35 mouse cellular contexts compared by ENCODE assay signal in the genomic region with DNA sequence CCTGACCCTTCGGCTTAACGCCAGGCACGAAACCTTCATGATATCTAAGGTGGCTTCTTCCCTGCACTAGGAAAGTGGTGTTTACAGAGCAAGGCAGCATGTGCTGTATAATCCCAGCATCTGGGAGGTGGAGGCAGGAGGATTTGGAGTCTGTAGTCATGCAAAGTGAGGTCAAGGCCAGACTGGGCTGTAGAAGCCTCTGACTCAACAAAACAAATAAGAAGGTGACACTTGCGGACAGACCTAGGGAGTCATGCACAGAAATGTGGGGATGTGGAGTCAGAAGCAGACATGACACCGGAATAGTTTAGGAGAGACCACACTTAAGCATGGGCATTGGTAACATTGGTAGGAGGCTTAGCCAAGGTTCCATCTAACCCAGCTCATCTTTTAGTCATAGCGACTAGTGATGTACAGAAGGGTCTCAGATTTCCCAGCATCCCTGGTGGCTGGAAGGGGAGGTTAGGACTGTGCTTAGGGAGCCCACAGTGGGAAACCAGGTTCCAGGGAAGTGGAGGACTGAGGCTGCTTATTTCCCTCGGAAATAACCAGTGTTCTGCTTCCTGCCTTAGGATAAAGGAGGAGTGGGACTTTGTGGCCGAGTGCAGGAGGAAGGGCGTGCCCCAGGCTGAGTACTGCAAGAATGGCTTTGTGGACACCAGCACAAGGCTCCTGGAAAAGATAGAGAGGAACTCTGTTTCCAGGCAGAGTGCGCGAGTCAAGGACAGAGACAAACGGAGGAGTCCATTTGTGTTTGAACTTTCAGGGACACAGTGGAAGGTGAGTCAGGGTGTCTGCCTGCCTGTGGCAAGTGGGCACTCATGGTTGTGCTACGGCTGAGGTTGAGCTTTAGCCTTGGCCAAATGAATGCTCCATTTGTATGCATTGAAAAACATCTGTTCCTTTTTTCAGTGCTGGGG. TPM values are rescaled to one million over a fixed set of nuclear protein-coding genes. Genes with fewer than 3 reads are reported as not detected.
A peak's percentile ranks its signal among the peaks of the same experiment; 100 is the strongest.
DNase-seq lines count a peak whose midpoint lies in the region; ATAC-seq and TF ChIP-seq lines count a peak whose summit lies in the region.
"Had no signal": no experiment of that assay in that cellular context is flagged by ENCODE, and none has a peak within 500 bp of the region (broad histone marks: within the 10 kb centered on the region; RNA-seq: fewer than 3 reads in every experiment).

No protein-coding gene starts in this region.

- no peak overlapping the region for H3K4me2 ChIP-seq in midbrain, embryonic 11.5 days
- H3K4me2 ChIP-seq: embryonic facial prominence, embryonic 13.5 days; forebrain, embryonic 12.5 days; heart, embryonic 15.5 days; hindbrain, embryonic 14.5 days; limb, embryonic 15.5 days; midbrain, embryonic 12.5 days; neural tube, embryonic 15.5 days; stomach, embryonic 15.5 days had no signal

- no peak overlapping the region for H3K4me3 ChIP-seq in heart, adult 2 months
- H3K4me3 ChIP-seq in midbrain, embryonic 11.5 days (ENCODE audit: low read depth, low read length) = no peak overlapping the region
- H3K4me3 ChIP-seq in midbrain, embryonic 10.5 days = no peak overlapping the region
- H3K4me3 ChIP-seq: embryonic facial prominence, embryonic 13.5 days; erythroblast, embryonic 14.5 days; forebrain, embryonic 12.5 days; heart, embryonic 15.5 days; left cerebral cortex, adult 2 months; limb, embryonic 15.5 days; midbrain, embryonic 12.5 days; neural tube, embryonic 15.5 days; stomach, embryonic 15.5 days had no signal

- no peak for TF ChIP-seq POLR2A in heart, adult 2 months (IDR thresholded peaks at IDR 0.05; ENCODE audit: insufficient read depth, low read depth, low read length)

- H3K27ac ChIP-seq in heart, adult 2 months = peak overlapping the region; percentile 24
- H3K27ac ChIP-seq in midbrain, embryonic 11.5 days (ENCODE audit: low read depth, low read length) = no peak overlapping the region
- H3K27ac ChIP-seq in midbrain, embryonic 10.5 days (replicated peaks) = no peak overlapping the region
- H3K27ac ChIP-seq: embryonic facial prominence, embryonic 13.5 days; forebrain, embryonic 12.5 days; heart, embryonic 15.5 days; hindbrain, embryonic 14.5 days; left cerebral cortex, adult 2 months; limb, embryonic 15.5 days; liver, embryonic 14.5 days; macrophage; midbrain, embryonic 12.5 days; neural tube, embryonic 15.5 days; stomach, embryonic 15.5 days had no signal

- TF ChIP-seq CTCF in heart, adult 2 months (IDR thresholded peaks at IDR 0.05) = no peak

- 66% methylated on average over 13 of the region's 13 CpGs for WGBS in heart, adult 2 months
- WGBS in midbrain, embryonic 11.5 days = 84% methylated on average over 13 of the region's 13 CpGs
- 88% methylated on average over 13 of the region's 13 CpGs for WGBS in midbrain, embryonic 10.5 days

- H3K79me2 ChIP-seq in heart, adult 2 months (replicated peaks; ENCODE audit: control insufficient read depth, insufficient read depth, low read length) = no peaks in the 10 kb centered on the region

- intact Hi-C loops in heart, adult 2 months (cut with DNase I) = no loop called here
- intact Hi-C loops in heart, postnatal 25 days (cut with DNase I) = no loop called here

- no peak for ATAC-seq in midbrain, embryonic 11.5 days (ENCODE audit: low FRiP score)
- ATAC-seq: inflammation-experienced regulatory T-cells, adult 6 months had no signal

- TF ChIP-seq EP300 in heart, adult 2 months (IDR thresholded peaks at IDR 0.05; ENCODE audit: insufficient read depth, low read depth, low read length) = 0 out of 2 replicates have a peak, but pooled peaks have one; percentile 6

- H3K9ac ChIP-seq in heart, adult 2 months (ENCODE audit: low read depth, low read length) = no peak overlapping the region
- H3K9ac ChIP-seq in midbrain, embryonic 11.5 days (ENCODE audit: low read length) = no peak overlapping the region
- H3K9ac ChIP-seq: embryonic facial prominence, embryonic 13.5 days; forebrain, embryonic 12.5 days; heart, embryonic 15.5 days; hindbrain, embryonic 14.5 days; limb, embryonic 15.5 days; liver, embryonic 14.5 days; midbrain, embryonic 12.5 days; neural tube, embryonic 15.5 days; stomach, embryonic 15.5 days had no signal

- DNase-seq in heart, adult 2 months = no peak
- no peak for DNase-seq in heart, postnatal 25 days (ENCODE audit: low spot score)
- DNase-seq in midbrain, embryonic 11.5 days (ENCODE audit: low spot score, missing footprints) = peak; percentile 64
- no peak for DNase-seq in midbrain, embryonic 10.5 days (ENCODE audit: low spot score)
- DNase-seq in adrenal gland, postnatal 10 days = peak; percentile 56
- no peak for DNase-seq in right cerebral cortex, adult 2 months (ENCODE audit: low spot score in 2 of 2)
- no peak for DNase-seq in testis, postnatal 14 days (ENCODE audit: low spot score)
- DNase-seq in frontal cortex, adult 2 months (ENCODE audit: extremely low spot score in 1 of 2, low spot score in 1 of 2) = no peak
- DNase-seq: cerebellum, adult 11-12 months; cerebellum, postnatal 25 days; embryo, embryonic 11 days; gastrocnemius, postnatal 10 days; heart, postnatal 4 days; kidney, adult 18-20 months; kidney, postnatal 4 days; layer of hippocampus, adult 9-11 months; right cerebral cortex, adult 18-20 months; thymus, adult 18-20 months; thymus, postnatal 36 days had no signal

- H3K36me3 ChIP-seq in heart, adult 2 months (ENCODE audit: control insufficient read depth, insufficient read depth, low read length) = peaks cover 5% of the 10 kb centered on the region; the same call in 1 of the 2 replicates
- H3K36me3 ChIP-seq in midbrain, embryonic 11.5 days (ENCODE audit: control insufficient read depth, insufficient read depth, low read length) = no peaks in the 10 kb centered on the region
- no peaks in the 10 kb centered on the region for H3K36me3 ChIP-seq in midbrain, embryonic 10.5 days
- H3K36me3 ChIP-seq: embryonic facial prominence, embryonic 13.5 days; forebrain, embryonic 12.5 days; limb, embryonic 15.5 days; midbrain, embryonic 12.5 days; neural tube, embryonic 15.5 days; stomach, embryonic 15.5 days had no signal

- no peaks in the 10 kb centered on the region for H3K9me3 ChIP-seq in midbrain, embryonic 11.5 days (ENCODE audit: control insufficient read depth, low read length)
- H3K9me3 ChIP-seq in midbrain, embryonic 10.5 days (replicated peaks) = no peaks in the 10 kb centered on the region
- H3K9me3 ChIP-seq: embryonic facial prominence, embryonic 13.5 days; forebrain, embryonic 12.5 days; heart, embryonic 15.5 days; limb, embryonic 15.5 days; midbrain, embryonic 12.5 days; neural tube, embryonic 15.5 days; stomach, embryonic 15.5 days had no signal

- peaks cover 5% of the 10 kb centered on the region for H3K4me1 ChIP-seq in heart, adult 2 months (ENCODE audit: control insufficient read depth, insufficient read depth, low read length)
- H3K4me1 ChIP-seq in midbrain, embryonic 11.5 days (ENCODE audit: control insufficient read depth, insufficient read depth, low read length) = no peaks in the 10 kb centered on the region
- no peaks in the 10 kb centered on the region for H3K4me1 ChIP-seq in midbrain, embryonic 10.5 days
- H3K4me1 ChIP-seq: embryonic facial prominence, embryonic 13.5 days; forebrain, embryonic 12.5 days; limb, embryonic 15.5 days; midbrain, embryonic 12.5 days; neural tube, embryonic 15.5 days; stomach, embryonic 15.5 days had no signal

- no peaks in the 10 kb centered on the region for H3K27me3 ChIP-seq in heart, adult 2 months (ENCODE audit: control insufficient read depth, insufficient read depth, low read length)
- no peaks in the 10 kb centered on the region for H3K27me3 ChIP-seq in midbrain, embryonic 11.5 days (ENCODE audit: control insufficient read depth, insufficient read depth, low read length)
- H3K27me3 ChIP-seq in midbrain, embryonic 10.5 days (ENCODE audit: low read depth, poor library complexity, severe bottlenecking) = peaks cover 8% of the 10 kb centered on the region
- H3K27me3 ChIP-seq: heart, embryonic 15.5 days; stomach, embryonic 15.5 days had no signal

RNA-seq across cellular contexts. Expression of a gene that starts 9.1 kb away (rescaled TPM):
- total RNA-seq in heart, adult 2 months (2021) = 100 to 1,000 TPM; 223 to 289 TPM
- polyA plus RNA-seq in heart, adult 2 months (2012; rRNA removed) = 57.3 and 69.4 TPM in 2 replicates
- total RNA-seq in heart, postnatal 25 days (2021) = 100 to 1,000 TPM; 142 to 144 TPM
- polyA plus RNA-seq in midbrain, embryonic 11.5 days (2014; fragmentation: Nextera tagmentation; extraction: Ambion mirVana) = 0.04 TPM in 1 of 2 replicates, not detected in the other
- polyA plus RNA-seq in midbrain, embryonic 10.5 days (2016; fragmentation: Nextera tagmentation; extraction: Ambion mirVana) = 0.09 and 0.35 TPM in 2 replicates
- 1 to 10 TPM; 2.2 to 5.4 TPM for total RNA-seq in adrenal gland, postnatal 10 days (2021)
- 0.97 and 1.0 TPM in 2 replicates for polyA plus RNA-seq in frontal cortex, adult 2 months (2012; rRNA removed)
- polyA plus RNA-seq: erythroblast, embryonic 14.5 days; forebrain, embryonic 12.5 days; macrophage; midbrain, embryonic 12.5 days; stomach, embryonic 15.5 days had no signal

RNA-seq across cellular contexts. Expression of a gene that starts 14.5 kb away (rescaled TPM):
- not detected for total RNA-seq in heart, adult 2 months (2021)
- polyA plus RNA-seq in heart, adult 2 months (2012; rRNA removed) = not detected in 2 replicates
- total RNA-seq in heart, postnatal 25 days (2021) = not detected
- polyA plus RNA-seq in midbrain, embryonic 11.5 days (2014; fragmentation: Nextera tagmentation; extraction: Ambion mirVana) = not detected in 2 replicates
- polyA plus RNA-seq in midbrain, embryonic 10.5 days (2016; fragmentation: Nextera tagmentation; extraction: Ambion mirVana) = 0.11 TPM in 1 of 2 replicates, not detected in the other
- total RNA-seq in adrenal gland, postnatal 10 days (2021) = not detected
- 0.94 and 1.3 TPM in 2 replicates for polyA plus RNA-seq in frontal cortex, adult 2 months (2012; rRNA removed)
- total RNA-seq: gastrocnemius, postnatal 10 days; granulocyte monocyte progenitor cell, adult 5-6 weeks; heart, postnatal 4 days had no signal
- polyA plus RNA-seq: erythroblast, embryonic 14.5 days; forebrain, embryonic 12.5 days; heart, embryonic 15.5 days; kidney, embryonic 16.5 days; liver, embryonic 14.5 days; macrophage; midbrain, embryonic 12.5 days; stomach, embryonic 15.5 days had no signal

RNA-seq across cellular contexts. Expression of a gene that starts 29.9 kb away (rescaled TPM):
- total RNA-seq in heart, adult 2 months (2021) = 1 to 10 TPM; 3.5 to 3.8 TPM
- 7.9 and 12.4 TPM in 2 replicates for polyA plus RNA-seq in heart, adult 2 months (2012; rRNA removed)
- 1 to 10 TPM; 4.0 to 4.3 TPM for total RNA-seq in heart, postnatal 25 days (2021)
- polyA plus RNA-seq in midbrain, embryonic 11.5 days (2014; fragmentation: Nextera tagmentation; extraction: Ambion mirVana) = 0.11 TPM in 2 replicates
- 0.09 TPM in 1 of 2 replicates, not detected in the other for polyA plus RNA-seq in midbrain, embryonic 10.5 days (2016; fragmentation: Nextera tagmentation; extraction: Ambion mirVana)
- total RNA-seq in adrenal gland, postnatal 10 days (2021) = 10 to 100 TPM in 1 of 2 experiments, 1 to 10 TPM in 1; 7.5 to 10.3 TPM
- 0.50 and 0.71 TPM in 2 replicates for polyA plus RNA-seq in frontal cortex, adult 2 months (2012; rRNA removed)
- total RNA-seq: granulocyte monocyte progenitor cell, adult 5-6 weeks had no signal
- polyA plus RNA-seq: erythroblast, embryonic 14.5 days; forebrain, embryonic 12.5 days; hindbrain, embryonic 14.5 days; inflammation-experienced regulatory T-cells, adult 6 months; limb, embryonic 15.5 days; macrophage; midbrain, embryonic 12.5 days had no signal

RNA-seq across cellular contexts. Expression of a gene that starts 43.8 kb away (rescaled TPM):
- not detected for total RNA-seq in heart, adult 2 months (2021)
- polyA plus RNA-seq in heart, adult 2 months (2012; rRNA removed) = not detected in 2 replicates
- not detected for total RNA-seq in heart, postnatal 25 days (2021)
- not detected in 2 replicates for polyA plus RNA-seq in midbrain, embryonic 11.5 days (2014; fragmentation: Nextera tagmentation; extraction: Ambion mirVana)
- polyA plus RNA-seq in midbrain, embryonic 10.5 days (2016; fragmentation: Nextera tagmentation; extraction: Ambion mirVana) = not detected in 2 replicates
- total RNA-seq in adrenal gland, postnatal 10 days (2021) = not detected
- not detected in 2 replicates for polyA plus RNA-seq in frontal cortex, adult 2 months (2012; rRNA removed)
- total RNA-seq: granulocyte monocyte progenitor cell, adult 5-6 weeks; heart, postnatal 4 days; left cerebral cortex, adult 2 months; left cerebral cortex, postnatal 36 days had no signal
- polyA plus RNA-seq: embryonic facial prominence, embryonic 13.5 days; erythroblast, embryonic 14.5 days; forebrain, embryonic 12.5 days; heart, embryonic 15.5 days; hindbrain, embryonic 14.5 days; inflammation-experienced regulatory T-cells, adult 6 months; kidney, embryonic 16.5 days; limb, embryonic 15.5 days; liver, embryonic 14.5 days; macrophage; midbrain, embryonic 12.5 days; neural tube, embryonic 15.5 days; stomach, embryonic 15.5 days had no signal

RNA-seq across cellular contexts. Expression of a gene that starts 58.6 kb away (rescaled TPM):
- not detected for total RNA-seq in heart, adult 2 months (2021)
- polyA plus RNA-seq in heart, adult 2 months (2012; rRNA removed) = 0.32 and 20.1 TPM in 2 replicates
- under 1 TPM in 1 of 2 experiments, not detected in 1; 0.78 TPM for total RNA-seq in heart, postnatal 25 days (2021)
- 0.27 and 0.44 TPM in 2 replicates for polyA plus RNA-seq in midbrain, embryonic 11.5 days (2014; fragmentation: Nextera tagmentation; extraction: Ambion mirVana)
- polyA plus RNA-seq in midbrain, embryonic 10.5 days (2016; fragmentation: Nextera tagmentation; extraction: Ambion mirVana) = 0.29 TPM in 1 of 2 replicates, not detected in the other
- total RNA-seq in adrenal gland, postnatal 10 days (2021) = 10 to 100 TPM; 14.8 to 15.6 TPM
- 0.06 and 0.71 TPM in 2 replicates for polyA plus RNA-seq in frontal cortex, adult 2 months (2012; rRNA removed)
- polyA plus RNA-seq: erythroblast, embryonic 14.5 days had no signal

Comparison
In these comparisons a context has a peak if more than half of its experiments do, and no peak if none do; other contexts are left out.
1. DNase-seq: peak in midbrain, embryonic 11.5 days (single experiment) and adrenal gland, postnatal 10 days (single experiment); none in heart, adult 2 months (0 of 2), heart, postnatal 25 days (single experiment), midbrain, embryonic 10.5 days (single experiment), right cerebral cortex, adult 2 months (0 of 2), testis, postnatal 14 days (single experiment) and frontal cortex, adult 2 months (0 of 2).
2. RNA of a gene that starts 9.1 kb away (polyA plus RNA-seq): 57.3 to 69.4 TPM in heart, adult 2 months; 0.97 to 1.0 TPM in frontal cortex, adult 2 months, 0.09 to 0.35 TPM in midbrain, embryonic 10.5 days and 0.04 TPM in midbrain, embryonic 11.5 days; every median in the first group is over 10 times any median in the second.